Comparison of ENCODE assay signal across 19 mouse cellular contexts in the genomic region with DNA sequence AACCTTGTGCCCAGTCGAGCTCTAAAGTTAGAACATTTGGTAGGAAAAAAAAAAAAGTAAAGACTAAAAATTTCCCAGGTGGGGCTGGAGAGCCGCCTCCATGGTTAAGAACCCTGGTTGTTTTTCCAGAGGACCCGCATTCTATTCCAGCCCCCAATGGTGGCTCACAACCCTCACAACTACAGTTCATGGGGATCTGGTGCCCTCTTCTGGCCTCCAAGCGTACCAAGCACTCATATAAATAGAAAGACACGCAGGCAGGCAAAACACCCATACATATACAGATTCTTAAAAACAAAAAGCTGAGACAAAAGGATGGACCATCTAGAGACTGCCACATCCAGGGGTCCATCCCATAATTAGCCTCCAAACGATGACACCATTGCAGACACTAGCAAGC. TPM values are rescaled to one million over a fixed set of nuclear protein-coding genes. Genes with fewer than 3 reads are reported as not detected.
DNase-seq lines count a peak whose midpoint lies in the region; ATAC-seq and TF ChIP-seq lines count a peak whose summit lies in the region.
"Had no signal": no experiment of that assay in that cellular context is flagged by ENCODE, and none has a peak within 500 bp of the region (broad histone marks: within the 10 kb centered on the region; RNA-seq: fewer than 3 reads in every experiment).

No protein-coding gene starts in this region.

- peak; percentile 50 for TF ChIP-seq CTCF in gastrocnemius, adult 2 months (IDR thresholded peaks at IDR 0.05)
- TF ChIP-seq CTCF in liver, adult 2 months (IDR thresholded peaks at IDR 0.05; ENCODE audit: low read depth, low read length) = peak; percentile 64
- TF ChIP-seq CTCF in CH12.LX (conservative IDR thresholded peaks at IDR 0.05 in 1 of 2, IDR thresholded peaks at IDR 0.05 in 1 of 2; ENCODE audit: low read depth in 2 of 2, low read length in 2 of 2) = peak; percentile 16 to 72; a peak in 2 of 4 replicates

- in situ Hi-C loops in CH12.LX (cut with MboI; ENCODE audit: low pct_ligation_motif_present, low pct_unique_long_range_greater_than_20kb, low sequenced_read_pairs) = no loop called here

- intact Hi-C loops in gastrocnemius, adult 2 months (cut with DNase I) = loop anchor here (2.0 kb wide), 1 partner anchor 70 kb away; no protein-coding TSS in a partner anchor

- TF ChIP-seq EP300 in CH12.LX (IDR thresholded peaks at IDR 0.05; ENCODE audit: low read length) = no peak

- WGBS in liver, adult 2 months = 87% methylated on average over 6 of the region's 6 CpGs
- WGBS in liver, embryonic 12.5 days (ENCODE audit: insufficient replicate concordance) = 62% methylated on average over 6 of the region's 6 CpGs

- no peaks in the 10 kb centered on the region for H3K9me3 ChIP-seq in liver, embryonic 12.5 days (replicated peaks)
- no peaks in the 10 kb centered on the region for H3K9me3 ChIP-seq in CH12.LX (replicated peaks; ENCODE audit: low read length)
- H3K9me3 ChIP-seq: neural tube, embryonic 13.5 days had no signal

- no peak overlapping the region for H3K4me2 ChIP-seq in liver, embryonic 12.5 days
- no peak overlapping the region for H3K4me2 ChIP-seq in CH12.LX (ENCODE audit: insufficient read depth, low read depth, poor library complexity, severe bottlenecking)
- H3K4me2 ChIP-seq: neural tube, embryonic 13.5 days had no signal

- TF ChIP-seq POLR2A in liver, adult 2 months (IDR thresholded peaks at IDR 0.05; ENCODE audit: extremely low read depth, insufficient read depth, low read length) = no peak
- TF ChIP-seq POLR2A in CH12.LX (IDR thresholded peaks at IDR 0.05; ENCODE audit: low read depth, low read length) = no peak

- dilution Hi-C loops in CH12.LX (cut with MboI; ENCODE audit: extremely low pct_ligation_motif_present, extremely low pct_unique_long_range_greater_than_20kb, low sequenced_read_pairs) = no loop called here

- H3K4me3 ChIP-seq in gastrocnemius, adult 2 months = no peak overlapping the region
- no peak overlapping the region for H3K4me3 ChIP-seq in liver, adult 2 months (ENCODE audit: insufficient read depth, low read depth, low read length)
- H3K4me3 ChIP-seq in liver, embryonic 12.5 days = no peak overlapping the region
- no peak overlapping the region for H3K4me3 ChIP-seq in CH12.LX (replicated peaks in 1 of 3; ENCODE audit: low read depth in 2 of 3, low read length in 2 of 3, poor library complexity in 1 of 3)
- H3K4me3 ChIP-seq: left cerebral cortex, adult 2 months; neural tube, embryonic 13.5 days had no signal

- H3K4me1 ChIP-seq in liver, adult 2 months (ENCODE audit: control insufficient read depth, insufficient read depth, low read length) = peaks cover 5% of the 10 kb centered on the region; the same call in 1 of the 2 replicates
- no peaks in the 10 kb centered on the region for H3K4me1 ChIP-seq in liver, embryonic 12.5 days
- H3K4me1 ChIP-seq in CH12.LX (ENCODE audit: control insufficient read depth in 1 of 2, insufficient read depth in 2 of 2) = peaks cover 0 to 7% of the 10 kb centered on the region in 2 experiments; a peak in 3 of 4 replicates
- H3K4me1 ChIP-seq: neural tube, embryonic 13.5 days had no signal

- peak; percentile 27 for DNase-seq in gastrocnemius, adult 2 months
- no peak for DNase-seq in gastrocnemius, adult 18-20 months (ENCODE audit: low spot score)
- DNase-seq in liver, adult 2 months (ENCODE audit: extremely low read depth, low read depth, low spot score) = peak; percentile 41
- peak; percentile 33 for DNase-seq in CH12.LX (ENCODE audit: extremely low read depth)
- peak; percentile 20 for DNase-seq in ZHBTc4 (ENCODE audit: low read depth, low spot score)
- DNase-seq in right cerebral cortex, postnatal 36 days (ENCODE audit: low spot score in 2 of 2) = no peak
- DNase-seq in Muller cell, postnatal 12 days (ENCODE audit: inconsistent ontology term) = no peak
- DNase-seq: cerebellum, adult 11-12 months; heart, adult 18-20 months; heart, postnatal 14 days; thymus, adult 18-20 months had no signal

- H3K27ac ChIP-seq in gastrocnemius, adult 2 months = no peak overlapping the region
- no peak overlapping the region for H3K27ac ChIP-seq in liver, adult 2 months (replicated peaks; ENCODE audit: insufficient read depth, low read depth, low read length)
- no peak overlapping the region for H3K27ac ChIP-seq in liver, embryonic 12.5 days
- H3K27ac ChIP-seq in CH12.LX (ENCODE audit: insufficient read depth, low read depth) = no peak overlapping the region
- H3K27ac ChIP-seq: left cerebral cortex, adult 2 months; neural tube, embryonic 13.5 days had no signal

- no peak for ATAC-seq in liver, embryonic 12.5 days
- ATAC-seq: forebrain, embryonic 14.5 days; hindbrain, embryonic 16.5 days; midbrain, embryonic 16.5 days had no signal

- no peaks in the 10 kb centered on the region for H3K27me3 ChIP-seq in liver, adult 2 months (ENCODE audit: control insufficient read depth, insufficient read depth, low read length)
- H3K27me3 ChIP-seq in liver, embryonic 12.5 days (replicated peaks) = no peaks in the 10 kb centered on the region
- H3K27me3 ChIP-seq in CH12.LX (replicated peaks) = no peaks in the 10 kb centered on the region
- H3K27me3 ChIP-seq: neural tube, embryonic 13.5 days had no signal

- TF ChIP-seq RAD21 in CH12.LX (IDR thresholded peaks at IDR 0.05; ENCODE audit: low read depth, low read length) = peak; percentile 69

- no peaks in the 10 kb centered on the region for H3K79me2 ChIP-seq in liver, adult 2 months (ENCODE audit: control insufficient read depth, insufficient read depth, low read length)
- no peaks in the 10 kb centered on the region for H3K79me2 ChIP-seq in CH12.LX (replicated peaks; ENCODE audit: control insufficient read depth, extremely low read depth, insufficient read depth, poor library complexity, severe bottlenecking)

- H3K9ac ChIP-seq in liver, adult 2 months (ENCODE audit: low read depth, low read length) = no peak overlapping the region
- H3K9ac ChIP-seq in liver, embryonic 12.5 days = no peak overlapping the region
- no peak overlapping the region for H3K9ac ChIP-seq in CH12.LX (ENCODE audit: insufficient read depth, low read depth)
- H3K9ac ChIP-seq: neural tube, embryonic 13.5 days had no signal

- no peaks in the 10 kb centered on the region for H3K36me3 ChIP-seq in liver, adult 2 months (ENCODE audit: control insufficient read depth, insufficient read depth, low read length)
- no peaks in the 10 kb centered on the region for H3K36me3 ChIP-seq in liver, embryonic 12.5 days
- no peaks in the 10 kb centered on the region for H3K36me3 ChIP-seq in CH12.LX (replicated peaks in 1 of 2; ENCODE audit: control insufficient read depth in 1 of 2, insufficient read depth in 1 of 2, low read length in 1 of 2)
- H3K36me3 ChIP-seq: neural tube, embryonic 13.5 days had no signal

TF ChIP-seq in CH12.LX, 34 proteins besides CTCF, POLR2A, EP300 and RAD21:
- TF ChIP-seq JUN (IDR thresholded peaks at IDR 0.05; ENCODE audit: insufficient read depth, low read depth, low read length) = no peak
- peak; percentile 59 for TF ChIP-seq SMC3 (IDR thresholded peaks at IDR 0.05; ENCODE audit: low read depth, low read length)
- no peak for TF ChIP-seq CHD2 (IDR thresholded peaks at IDR 0.05; ENCODE audit: low read length)

RNA-seq across cellular contexts. Expression of a gene that starts 2.1 kb away (rescaled TPM):
- total RNA-seq in gastrocnemius, adult 2 months (2021) = not detected
- total RNA-seq in gastrocnemius, adult 18-20 months (2021) = not detected
- not detected in 2 replicates for total RNA-seq in liver, adult 2 months (2014; rRNA removed)
- not detected in 2 replicates for polyA plus RNA-seq in liver, adult 2 months (2012; rRNA removed)
- polyA plus RNA-seq in liver, embryonic 12.5 days (2016; fragmentation: Nextera tagmentation; extraction: Ambion mirVana) = not detected in 2 replicates
- total RNA-seq in CH12.LX (2012; rRNA removed) (not detected in 2 replicates), CH12.LX (2014; rRNA removed) (not detected in 2 replicates)
- not detected in 2 replicates for polyA plus RNA-seq in CH12.LX (2012; ENCODE audit: insufficient read length, low read depth)
- total RNA-seq: common myeloid progenitor, adult 5-6 weeks; heart, adult 18-20 months; heart, postnatal 14 days; left cerebral cortex, adult 2 months had no signal
- polyA plus RNA-seq: forebrain, embryonic 14.5 days; hindbrain, embryonic 16.5 days; midbrain, embryonic 16.5 days had no signal

RNA-seq across cellular contexts. Expression of a gene that starts 30.6 kb away (rescaled TPM):
- total RNA-seq in gastrocnemius, adult 2 months (2021) = not detected
- total RNA-seq in gastrocnemius, adult 18-20 months (2021) = not detected
- total RNA-seq in liver, adult 2 months (2014; rRNA removed) = 0.07 TPM in 1 of 2 replicates, not detected in the other
- 0.06 TPM in 2 replicates for polyA plus RNA-seq in liver, adult 2 months (2012; rRNA removed)
- polyA plus RNA-seq in liver, embryonic 12.5 days (2016; fragmentation: Nextera tagmentation; extraction: Ambion mirVana) = 0.41 and 0.68 TPM in 2 replicates
- total RNA-seq in CH12.LX (2012; rRNA removed) = not detected in 2 replicates
- not detected in 2 replicates for total RNA-seq in CH12.LX (2014; rRNA removed)
- not detected in 2 replicates for polyA plus RNA-seq in CH12.LX (2012; ENCODE audit: insufficient read length, low read depth)
- total RNA-seq: common myeloid progenitor, adult 5-6 weeks; left cerebral cortex, adult 2 months had no signal
- polyA plus RNA-seq: hindbrain, embryonic 16.5 days; large intestine, adult 2 months had no signal

RNA-seq across cellular contexts. Expression of a gene that starts 50.2 kb away (rescaled TPM):
- 10 to 100 TPM; 19.3 to 27.8 TPM for total RNA-seq in gastrocnemius, adult 2 months (2021)
- total RNA-seq in gastrocnemius, adult 18-20 months (2021) = 10 to 100 TPM; 18.0 to 28.7 TPM
- total RNA-seq in liver, adult 2 months (2014; rRNA removed) = 2,711 and 3,373 TPM in 2 replicates
- polyA plus RNA-seq in liver, adult 2 months (2012; rRNA removed) = 3,177 and 3,191 TPM in 2 replicates
- 0.92 and 0.97 TPM in 2 replicates for polyA plus RNA-seq in liver, embryonic 12.5 days (2016; fragmentation: Nextera tagmentation; extraction: Ambion mirVana)
- total RNA-seq in CH12.LX (2012; rRNA removed) (0.13 TPM in 1 of 2 replicates, not detected in the other), CH12.LX (2014; rRNA removed) (not detected in 2 replicates)
- polyA plus RNA-seq in CH12.LX (2012; ENCODE audit: insufficient read length, low read depth) = not detected in 2 replicates
- total RNA-seq: common myeloid progenitor, adult 5-6 weeks had no signal

Comparison
In these comparisons a context has a peak if more than half of its experiments do, and no peak if none do; other contexts are left out.
1. DNase-seq: peak in gastrocnemius, adult 2 months (single experiment), liver, adult 2 months (single experiment), CH12.LX (single experiment) and ZHBTc4 (single experiment); none in gastrocnemius, adult 18-20 months (single experiment), right cerebral cortex, postnatal 36 days (0 of 2) and Muller cell, postnatal 12 days (single experiment).
2. RNA of a gene that starts 50.2 kb away (total RNA-seq): 2,711 to 3,373 TPM in liver, adult 2 months; 18.0 to 28.7 TPM in gastrocnemius, adult 18-20 months, 19.3 to 27.8 TPM in gastrocnemius, adult 2 months and 0.13 TPM in CH12.LX; every median in the first group is over 10 times any median in the second.
3. Peak in every context shown above with its lines, with median percentiles within 50 percentile points of each other: CTCF ChIP-seq.